Mouse (Mus musculus) lung, postnatal 0 days (tissue): ENCODE measurements around the gene Gria2.

ENCODE experiments used
- CTCF ChIP-seq: IDR thresholded peaks from 2 replicates; pipeline ENCODE4 v1.5.1; 2016; ENCODE audit warnings: antibody characterized with exemption, mild to moderate bottlenecking
- EP300 ChIP-seq: IDR thresholded peaks from 2 replicates; pipeline ENCODE4 v1.6.1; 2016; ENCODE audit warnings: antibody characterized with exemption, mild to moderate bottlenecking, control low read depth

DNA sequence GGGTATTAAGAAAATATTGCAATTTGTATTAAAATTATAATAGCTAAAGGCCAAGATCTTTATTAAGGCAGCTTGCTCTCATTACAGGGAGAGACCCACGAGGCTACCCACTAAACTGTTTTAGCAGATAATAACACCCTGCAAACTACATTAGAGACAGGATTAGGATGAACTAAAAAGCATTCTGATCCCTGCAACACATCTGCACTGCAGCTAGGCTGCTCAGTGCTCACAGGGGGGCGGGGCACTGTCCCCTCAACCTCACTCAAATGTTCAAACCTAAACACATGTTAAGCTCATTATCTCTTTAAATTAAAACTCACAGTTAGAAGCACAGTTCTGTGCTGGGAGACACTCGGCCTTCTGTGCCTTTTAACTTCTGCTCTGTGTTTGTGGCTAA is 89.5 kb downstream of the Gria2 start:
- TF ChIP-seq EP300 (no peak), CTCF (no peak)
